Mouse (Mus musculus): ENCODE measurements at regions not wholly inside any gene's neighbourhood (a gene's known extent, or its start where the extent isn't known, plus 50 kb on each side); places are given as distances from the start of the nearest gene placed in this dataset.
"Not testable (repeated sequence)": the region's sequence is repeated elsewhere in the genome, so short reads cannot be mapped to it uniquely, and the experiment has no call there.

DNA sequence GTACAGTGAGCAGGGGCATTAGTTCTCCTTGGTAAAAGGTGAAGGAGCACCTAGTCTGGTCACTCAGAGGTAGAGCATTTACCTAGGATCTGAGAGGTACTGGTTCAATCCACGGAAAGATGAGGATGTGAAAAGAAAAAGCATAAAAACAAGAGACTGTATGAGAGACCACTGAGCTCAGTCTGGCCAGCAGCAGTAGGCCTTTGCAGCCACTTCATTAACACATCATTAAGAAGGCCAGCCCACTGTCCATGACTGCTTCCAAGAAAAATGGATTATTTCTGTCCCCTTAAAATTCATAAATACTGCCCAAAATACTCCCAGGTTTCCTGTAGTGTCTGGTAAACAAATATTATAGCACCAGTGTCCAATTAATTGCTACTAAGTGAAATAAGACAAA, 499.3 kb upstream of the 4930578C19Rik start:
- DNase-seq = no peak

- DNase-seq = no peak
These were observed 481.4 kb upstream of the 4930578C19Rik start for GRCm38 (mm10) chrX:18942612-18943011.

- DNase-seq = no peak
These were observed 472.1 kb upstream of the 4930578C19Rik start for GRCm38 (mm10) chrX:18933340-18933739.

DNA sequence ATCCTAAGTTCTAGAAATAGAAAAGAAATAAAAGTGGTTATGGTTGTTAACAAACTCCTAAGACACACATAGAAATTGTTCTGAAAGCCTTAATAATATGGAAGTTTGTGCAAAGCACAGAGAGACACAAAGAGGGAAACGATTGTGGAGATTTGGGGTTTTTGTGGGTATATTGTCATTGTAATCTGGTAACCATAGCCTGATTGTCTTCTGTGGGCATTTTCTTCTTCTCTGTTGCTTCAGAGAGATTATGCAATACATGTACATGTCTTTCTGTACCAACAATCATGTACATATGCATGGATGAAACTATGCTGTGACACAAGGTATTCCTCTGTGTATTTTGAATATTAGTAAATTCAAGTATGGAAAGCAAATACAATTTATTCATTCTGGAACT, 461.9 kb upstream of the 4930578C19Rik start:
- DNase-seq = no peak

DNA sequence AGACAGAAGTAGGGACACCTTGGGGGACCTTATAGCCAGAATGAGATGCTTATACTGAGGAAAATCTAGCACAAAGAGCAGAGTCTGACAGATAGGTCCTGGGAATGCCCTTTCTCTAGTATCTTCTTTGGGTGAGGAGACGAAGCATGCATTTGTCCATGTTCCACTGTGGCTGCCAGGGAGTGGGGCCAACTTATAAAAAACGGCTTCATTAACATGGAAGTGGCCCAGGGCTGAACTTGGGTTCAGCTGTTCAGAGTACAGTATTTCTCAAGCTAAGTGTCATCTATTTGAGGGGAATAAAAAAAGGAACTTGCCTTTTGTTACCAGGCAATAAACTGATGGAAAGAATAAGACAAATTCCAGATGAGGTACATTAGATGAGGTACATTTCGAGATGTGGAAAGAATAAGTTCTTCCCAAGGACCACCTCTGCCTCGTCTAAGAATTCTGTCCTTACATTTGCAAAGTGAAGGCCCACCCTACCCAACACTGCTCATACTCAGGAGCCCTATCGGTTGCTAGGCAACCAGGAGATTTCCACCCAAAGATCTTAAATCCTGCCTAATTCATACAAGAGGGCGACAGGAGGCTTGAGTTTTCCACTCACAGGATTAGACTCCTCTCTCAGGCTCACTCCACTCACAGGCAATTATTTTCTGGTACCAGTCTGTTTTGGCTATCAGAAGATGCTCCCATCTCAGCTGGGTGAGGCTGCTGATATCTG, 460.3 kb upstream of the 4930578C19Rik start:
- peak in 1 of 2 experiments; percentile 1 for DNase-seq

DNA sequence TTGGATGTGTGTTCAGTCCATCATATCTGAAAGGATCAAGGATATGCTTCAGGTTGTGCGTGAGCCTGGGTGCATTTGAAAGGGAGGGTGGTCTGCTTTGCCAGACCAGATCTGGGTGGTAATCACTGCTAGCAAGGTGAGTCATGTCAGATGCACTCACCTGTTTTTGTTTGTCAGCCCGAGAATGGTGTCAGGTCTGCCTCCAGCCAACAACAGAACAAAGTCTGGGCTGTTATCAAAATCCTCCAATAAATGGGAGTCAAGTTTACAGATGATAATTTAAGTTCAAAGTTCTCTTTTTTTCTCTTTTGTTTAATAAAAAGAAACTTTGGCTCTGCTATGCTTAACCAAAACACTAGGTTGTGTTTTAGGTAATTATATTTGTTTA, 421.6 kb upstream of the 4930578C19Rik start:
- DNase-seq = no peak

- peak; percentile 5 to 62 for DNase-seq
These were observed 421.0 kb upstream of the 4930578C19Rik start for GRCm38 (mm10) chrX:18882088-18882783.

GRCm38 (mm10) chrX:18875734-18876133, 414.5 kb upstream of the 4930578C19Rik start:
- DNase-seq = no peak

GRCm38 (mm10) chrX:18874051-18874450, 412.9 kb upstream of the 4930578C19Rik start:
- peak; percentile 3 to 50 for DNase-seq

GRCm38 (mm10) chrX:18838668-18839067, 377.5 kb upstream of the 4930578C19Rik start:
- no peak for DNase-seq

DNA sequence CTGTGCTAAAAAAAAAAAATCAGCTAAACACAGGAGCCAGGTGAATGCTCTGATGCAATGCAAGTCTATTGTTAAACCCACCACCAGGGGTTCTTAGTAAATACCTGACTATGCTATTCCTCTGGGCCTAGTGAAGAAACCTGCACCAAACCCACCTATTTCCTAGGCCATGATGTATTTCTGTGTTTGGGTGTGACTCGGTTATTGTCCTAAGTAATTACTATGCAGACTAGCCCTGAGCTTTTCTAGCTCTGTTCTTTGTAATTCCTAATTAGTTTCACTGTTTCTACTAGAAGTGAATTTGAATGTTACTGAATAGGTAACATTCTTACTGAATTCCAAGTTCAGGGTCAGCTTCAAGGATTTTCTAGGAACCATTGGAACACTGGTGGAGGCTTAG, 363.8 kb upstream of the 4930578C19Rik start:
- DNase-seq = not testable (repeated sequence)

GRCm38 (mm10) chrX:18814441-18814973, 353.3 kb upstream of the 4930578C19Rik start:
- no peak for DNase-seq
